Mouse (Mus musculus) lung, adult 2 months (tissue): Measurements from ENCODE around the gene Galnt7. TPM values are rescaled to one million over a fixed set of nuclear protein-coding genes. Genes with fewer than 3 reads are reported as not detected.

ENCODE experiments used
- DNase-seq: peaks from one replicate; pipeline ENCODE4 v3.0.0; 2022
- H3K4me1 ChIP-seq: fragments of 200-500 bp; 2 replicates; pipeline ENCODE4 v1.6.1; 2011; ENCODE audit warnings: low read length; ENCODE audit not compliant: control insufficient read depth, insufficient read depth
- H3K4me3 ChIP-seq: fragments of 200-500 bp; replicated peaks from 2 replicates; pipeline ENCODE3; 2011; ENCODE audit warnings: low read depth, mild to moderate bottlenecking, control low read depth, low read length; ENCODE audit errors: extremely low read depth
- CTCF ChIP-seq: fragments of 200-500 bp; IDR thresholded peaks from 2 replicates; pipeline ENCODE4 v1.5.1; 2011; ENCODE audit warnings: mild to moderate bottlenecking, low read length, control low read depth; ENCODE audit not compliant: insufficient read depth
- POLR2A ChIP-seq: fragments of 200-500 bp; IDR thresholded peaks from 2 replicates; pipeline ENCODE4 v1.6.1; 2011; ENCODE audit warnings: low read depth, mild to moderate bottlenecking, control low read depth, low read length, borderline replicate concordance; ENCODE audit errors: extremely low read depth
- WGBS: fragments of 180-500 bp; shearing (Covaris S2); methylation state at CpG from one replicate; pipeline ENCODE4 v1.1.7; 2018; 5-methylcytosine and 5-hydroxymethylcytosine counted together
- polyA plus RNA-seq: library from polyadenylated mRNA; depleted of rRNA; stranded (reverse); fragments of >200 nt; gene quantifications from 2 replicates; pipeline ENCODE4 v1.2.3, GENCODE M21; 2012

Gene Galnt7
- polyA plus RNA-seq, 1 experiment: 2.0 TPM

DNA sequence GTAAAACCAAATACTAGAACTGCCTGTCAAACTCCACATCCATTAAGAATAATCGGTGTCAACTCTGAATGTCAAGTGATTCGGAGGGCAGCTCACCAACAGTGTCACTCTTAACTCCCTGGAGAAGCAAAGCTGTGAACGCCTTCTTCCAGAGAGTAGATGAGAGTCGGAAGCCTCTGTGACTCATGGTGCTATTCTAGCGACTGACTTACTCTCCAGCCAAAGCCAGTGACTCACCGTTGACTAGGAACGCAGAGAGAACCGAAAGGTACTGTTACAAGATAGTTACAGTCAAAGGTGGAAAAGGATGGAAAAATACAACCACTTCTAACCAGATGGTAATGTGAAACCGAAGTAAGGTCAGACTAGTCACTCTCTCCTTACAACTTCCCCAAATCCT is 63.7 kb downstream of the Galnt7 start:
- no peak for DNase-seq
- Histone ChIP-seq H3K4me3 (no peak overlapping the region), H3K4me1 (no peaks in the 10 kb centered on the region)
- TF ChIP-seq CTCF: no peak
- no peak for TF ChIP-seq POLR2A
- WGBS: 85% methylated on average over 9 of the region's 9 CpGs

DNA sequence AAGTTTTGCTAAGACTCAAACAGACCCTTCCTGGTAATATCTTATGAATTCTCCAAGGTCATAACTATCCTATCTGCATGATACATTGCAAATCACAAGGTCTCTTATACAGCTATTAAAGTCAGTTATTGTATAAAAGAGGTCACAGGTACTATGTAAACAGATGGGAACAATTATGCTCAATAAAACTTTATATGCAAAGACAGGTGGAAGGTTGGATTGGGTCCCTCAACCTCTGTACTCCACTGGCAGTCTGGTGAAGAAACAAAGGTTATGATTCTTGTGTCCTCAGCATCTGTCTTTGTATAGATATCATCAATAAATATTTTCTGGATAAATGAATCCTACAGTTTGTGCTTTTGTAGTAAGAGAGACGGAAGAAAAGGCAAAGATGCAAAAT is 64.2 kb downstream of the Galnt7 start:
- DNase-seq: no peak
- Histone ChIP-seq H3K4me1 (no peaks in the 10 kb centered on the region), H3K4me3 (no peak overlapping the region)
- no peak for TF ChIP-seq CTCF
- no peak for TF ChIP-seq POLR2A
- WGBS: 91% methylated on average over 1 of the region's 1 CpGs

DNA sequence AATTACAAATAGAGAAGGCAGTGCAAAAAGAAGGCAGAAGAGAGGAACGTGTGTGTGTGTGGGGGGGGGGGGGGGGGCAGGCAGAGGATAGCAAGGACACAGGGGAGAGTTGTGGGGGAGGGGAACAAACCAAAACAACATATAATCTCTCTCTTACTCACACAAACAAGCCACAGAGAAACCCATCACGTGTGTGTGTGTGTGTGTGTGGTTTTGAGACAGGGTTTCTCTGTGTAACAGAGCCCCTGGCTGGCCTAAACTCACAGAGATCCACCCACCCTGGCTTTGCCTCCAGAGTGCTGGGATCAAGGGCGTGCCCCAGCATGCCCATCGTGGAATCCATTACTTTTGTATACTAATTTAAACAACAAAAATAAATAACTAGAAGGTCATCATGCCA is 66.2 kb downstream of the Galnt7 start:
- Histone ChIP-seq H3K4me3 (no peak overlapping the region), H3K4me1 (no peaks in the 10 kb centered on the region)
- WGBS: 47% methylated on average over 4 of the region's 4 CpGs
- TF ChIP-seq POLR2A (no peak), CTCF (no peak)
- DNase-seq: no peak

DNA sequence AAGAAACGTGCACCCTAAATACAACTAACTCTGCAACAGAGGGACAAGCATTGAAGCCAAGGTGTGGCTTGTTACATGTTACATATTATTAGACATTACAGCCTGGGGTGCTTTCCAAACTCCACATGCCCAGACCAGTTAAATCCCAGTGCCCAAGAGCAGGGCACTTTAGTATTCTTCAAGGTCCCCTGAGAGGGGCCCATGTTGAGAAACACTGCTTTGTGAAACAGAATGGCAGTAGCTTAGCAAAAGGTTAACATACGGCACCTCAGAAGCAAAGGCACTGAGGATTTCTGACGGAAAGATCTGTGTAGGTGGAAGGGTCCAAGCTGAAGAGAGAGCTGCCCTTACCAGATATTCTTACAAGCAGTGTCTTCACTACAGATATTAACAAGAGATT is 67.0 kb downstream of the Galnt7 start:
- no peak for DNase-seq
- WGBS: 82% methylated on average over 3 of the region's 3 CpGs
- no peaks in the 10 kb centered on the region for H3K4me1 ChIP-seq
- no peak overlapping the region for H3K4me3 ChIP-seq
- no peak for TF ChIP-seq CTCF
- no peak for TF ChIP-seq POLR2A

DNA sequence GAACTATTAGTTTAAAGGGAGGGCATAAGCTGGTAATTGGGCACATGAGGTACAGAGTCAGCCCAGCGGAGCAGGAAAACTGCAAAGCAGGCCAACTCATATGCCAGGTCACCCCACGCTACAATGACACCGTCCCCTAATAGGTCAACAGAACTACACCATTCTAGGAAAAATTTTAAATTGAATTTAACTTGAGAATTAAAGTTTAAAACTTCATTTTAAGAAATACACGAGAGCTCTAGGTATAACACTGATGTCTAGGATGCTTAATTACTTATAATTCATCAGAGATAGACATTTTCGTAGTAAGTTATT is 67.7 kb downstream of the Galnt7 start:
- WGBS: 93% methylated on average over 5 of the region's 5 CpGs
- Histone ChIP-seq H3K4me3 (no peak overlapping the region), H3K4me1 (no peaks in the 10 kb centered on the region)
- TF ChIP-seq POLR2A (no peak), CTCF (no peak)
- DNase-seq: no peak

DNA sequence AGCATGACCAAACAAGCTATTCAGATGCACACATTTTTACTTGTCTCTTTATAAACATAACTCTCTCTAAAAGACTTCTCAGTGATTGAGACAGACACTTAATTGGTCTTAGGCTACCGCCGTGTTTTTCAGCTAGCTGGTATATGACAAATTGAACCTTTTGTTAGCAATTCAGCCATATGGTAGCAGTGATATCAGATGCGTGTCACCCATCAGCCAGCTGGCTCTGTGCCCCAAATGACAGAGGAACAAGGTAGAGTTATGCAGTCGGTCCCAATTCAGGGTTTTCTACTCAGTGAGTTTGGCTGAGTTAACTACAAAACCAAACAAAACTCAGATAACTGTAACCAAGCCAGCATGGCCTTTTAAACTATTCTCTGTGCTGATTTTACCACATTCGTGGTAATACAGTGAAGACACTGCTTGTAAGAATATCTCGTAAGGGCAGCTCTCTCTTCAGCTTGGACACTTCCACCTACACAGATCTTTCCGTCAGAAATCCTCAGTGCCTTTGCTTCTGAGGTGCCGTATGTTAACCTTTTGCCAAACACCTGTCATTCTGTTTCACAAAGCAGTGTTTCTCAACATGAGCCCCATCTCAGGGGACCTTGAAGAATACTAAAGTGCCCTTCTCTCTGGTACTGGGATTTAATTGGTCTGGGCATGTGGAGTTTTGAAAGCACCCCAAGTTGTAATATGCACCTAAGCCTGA is 68.3 kb downstream of the Galnt7 start:
- Histone ChIP-seq H3K4me1 (no peaks in the 10 kb centered on the region), H3K4me3 (no peak overlapping the region)
- TF ChIP-seq POLR2A: no peak
- no peak for TF ChIP-seq CTCF
- DNase-seq: no peak
- 55% methylated on average over 8 of the region's 8 CpGs for WGBS

DNA sequence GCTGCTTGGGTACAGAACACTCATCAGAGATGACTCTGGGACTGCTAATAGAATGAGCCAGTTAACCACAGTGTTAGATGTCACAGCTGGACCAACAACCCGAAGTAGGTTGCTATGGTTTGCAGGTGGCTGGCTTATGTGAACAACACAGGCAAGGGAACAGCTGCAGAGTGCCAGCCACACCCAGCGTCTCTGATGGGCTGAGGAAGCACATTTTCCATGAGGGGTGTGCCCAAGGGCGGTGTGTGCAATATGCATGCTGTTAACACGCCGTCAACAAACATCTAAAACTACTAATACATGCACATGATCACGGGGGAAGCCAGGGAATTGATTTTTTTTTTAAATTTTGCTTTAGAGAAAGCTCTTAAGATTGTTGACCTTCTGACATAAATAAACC is 73.0 kb downstream of the Galnt7 start:
- TF ChIP-seq CTCF: no peak
- TF ChIP-seq POLR2A: no peak
- no peak for DNase-seq
- Histone ChIP-seq H3K4me3 (no peak overlapping the region), H3K4me1 (peaks cover 4% of the 10 kb centered on the region)
- WGBS: 51% methylated on average over 6 of the region's 6 CpGs

DNA sequence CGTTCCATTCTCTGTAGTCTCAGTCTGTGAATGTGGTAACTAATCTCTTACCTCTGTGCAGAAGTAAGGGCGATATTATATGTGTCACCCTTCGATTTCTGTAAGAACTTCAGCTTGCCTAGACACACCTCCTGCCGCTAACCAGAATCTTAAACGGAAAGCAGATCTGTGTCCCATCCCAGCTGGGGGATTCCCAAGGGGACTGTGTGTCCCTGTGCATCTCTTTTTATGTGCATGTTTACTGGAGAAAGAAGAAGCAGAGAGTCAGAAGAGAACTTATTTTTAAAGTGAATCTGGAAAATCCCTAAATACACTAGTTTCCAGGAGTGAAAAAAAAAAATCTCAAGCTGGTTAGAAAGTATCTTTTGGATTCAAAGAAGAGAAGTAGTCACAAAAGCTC is 75.5 kb downstream of the Galnt7 start:
- H3K4me3 ChIP-seq: no peak overlapping the region
- no peak for TF ChIP-seq CTCF
- no peak for DNase-seq
- peaks cover 4% of the 10 kb centered on the region for H3K4me1 ChIP-seq
- WGBS: 78% methylated on average over 5 of the region's 5 CpGs

DNA sequence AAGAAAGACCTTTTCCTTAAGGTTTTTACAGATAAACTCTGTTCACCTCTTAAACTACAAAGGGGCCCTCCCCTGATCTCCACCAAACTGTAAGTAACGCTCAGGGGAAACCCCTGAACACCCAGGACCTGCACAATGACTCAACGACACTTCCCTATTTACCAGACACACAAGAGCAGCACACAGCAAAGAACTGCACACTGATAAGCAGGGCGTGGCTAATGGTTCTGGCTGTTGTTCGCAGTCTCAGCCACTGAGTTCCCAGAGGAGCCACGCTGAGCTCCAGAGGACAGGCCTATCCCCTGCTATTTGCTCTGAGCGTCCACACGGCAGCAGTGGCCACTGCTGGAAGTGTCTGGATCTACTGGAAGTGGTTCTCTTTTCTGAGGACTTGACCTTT is 76.6 kb downstream of the Galnt7 start:
- peak; percentile 26 for DNase-seq
- peaks cover 4% of the 10 kb centered on the region for H3K4me1 ChIP-seq
- no peak overlapping the region for H3K4me3 ChIP-seq
- 20% methylated on average over 7 of the region's 7 CpGs for WGBS
- no peak for TF ChIP-seq CTCF

DNA sequence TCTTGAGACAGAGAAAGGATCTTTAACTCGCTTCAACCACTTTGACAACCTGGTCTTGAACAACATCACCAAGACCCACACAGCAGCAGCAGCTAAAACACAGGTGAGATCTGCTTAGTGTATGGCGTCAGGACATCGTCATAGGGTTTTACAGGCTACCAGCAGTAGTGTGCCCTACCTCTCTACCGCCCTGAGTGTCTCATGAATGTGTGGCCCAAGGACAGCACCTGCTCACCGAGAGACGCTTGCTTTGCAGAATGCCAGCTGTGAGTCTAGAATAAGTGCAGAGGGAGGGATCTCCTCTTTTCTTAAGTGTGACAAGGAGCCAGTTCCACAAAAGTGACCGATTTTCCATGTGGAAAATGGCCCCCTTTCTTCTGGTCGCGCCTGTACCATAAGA is 77.5 kb downstream of the Galnt7 start:
- TF ChIP-seq POLR2A (no peak), CTCF (no peak)
- no peak for DNase-seq
- H3K4me3 ChIP-seq: no peak overlapping the region
- H3K4me1 ChIP-seq: peaks cover 4% of the 10 kb centered on the region
- 94% methylated on average over 9 of the region's 9 CpGs for WGBS
